Mouse (Mus musculus): ENCODE results near the gene Gm4631. TPM values are rescaled to one million over a fixed set of nuclear protein-coding genes. Genes with fewer than 3 reads are reported as not detected.
"Not testable (repeated sequence)": the region's sequence is repeated elsewhere in the genome, so short reads cannot be mapped to it uniquely, and the experiment has no call there.

Gene Gm4631
- 6.9 and 9.7 TPM in 2 replicates for polyA plus RNA-seq (2015; fragmentation: Nextera tagmentation; extraction: Ambion mirVana)

- not testable (repeated sequence) for ATAC-seq; H3K27ac ChIP-seq (ENCODE audit: low read length); H3K4me1 ChIP-seq (ENCODE audit: insufficient read depth, low read depth, low read length); H3K4me2 ChIP-seq (replicated peaks; ENCODE audit: low read depth, low read length); H3K27me3 ChIP-seq (replicated peaks; ENCODE audit: insufficient read depth, low read length); H3K9me3 ChIP-seq (ENCODE audit: low read length); DNase-seq (ENCODE audit: low spot score); H3K4me3 ChIP-seq (ENCODE audit: low read depth, low read length); H3K9ac ChIP-seq (replicated peaks; ENCODE audit: low read depth); H3K36me3 ChIP-seq (ENCODE audit: insufficient read depth, low read length)
- no CpG with 5 or more reads among the region's 8 CpGs for WGBS
These were observed at the start of gene Gm4631 for GRCm38 (mm10) chr2:175338097-175338496. Gene Gm4631 (minus strand): TSS chr2:175338197.

- no CpG with 5 or more reads among the region's 6 CpGs for WGBS
- not testable (repeated sequence) for ATAC-seq
These were observed 34.1 kb upstream of the Gm4631 start, which contains the start of gene Zfp968 for GRCm38 (mm10) chr2:175372136-175372535. Gene Zfp968 (plus strand): TSS chr2:175372436.

GRCm38 (mm10) chr2:175274825-175275224 is 63.2 kb downstream of the Gm4631 start, which contains the start of gene Gm14440:
Gene Gm14440 (plus strand): TSS chr2:175275125.
- H3K9me3 ChIP-seq (ENCODE audit: low read length); H3K4me2 ChIP-seq (replicated peaks; ENCODE audit: low read depth, low read length); ATAC-seq; H3K27ac ChIP-seq (ENCODE audit: low read length); DNase-seq (ENCODE audit: low spot score); H3K4me1 ChIP-seq (ENCODE audit: insufficient read depth, low read depth, low read length); H3K36me3 ChIP-seq (ENCODE audit: insufficient read depth, low read length); H3K4me3 ChIP-seq (ENCODE audit: low read depth, low read length); H3K9ac ChIP-seq (replicated peaks; ENCODE audit: low read depth); H3K27me3 ChIP-seq (replicated peaks; ENCODE audit: insufficient read depth, low read length): not testable (repeated sequence)
- no CpG with 5 or more reads among the region's 6 CpGs for WGBS

More at GRCm38 (mm10) chr2:175372136-175372535, 34.1 kb upstream of the Gm4631 start, which contains the start of gene Zfp968:
- H3K36me3 ChIP-seq (ENCODE audit: insufficient read depth, low read length); H3K4me3 ChIP-seq (ENCODE audit: low read depth, low read length); H3K4me1 ChIP-seq (ENCODE audit: insufficient read depth, low read depth, low read length); H3K27ac ChIP-seq (ENCODE audit: low read length); H3K27me3 ChIP-seq (replicated peaks; ENCODE audit: insufficient read depth, low read length); H3K9me3 ChIP-seq (ENCODE audit: low read length); DNase-seq (ENCODE audit: low spot score); H3K4me2 ChIP-seq (replicated peaks; ENCODE audit: low read depth, low read length); H3K9ac ChIP-seq (replicated peaks; ENCODE audit: low read depth): not testable (repeated sequence)

Other genes starting within 250 kb of the Gm4631 start
- 4.1 TPM in 2 replicates for gene Gm14399, start 196.2 kb downstream of the Gm4631 start, polyA plus RNA-seq (2015; fragmentation: Nextera tagmentation; extraction: Ambion mirVana)
- gene Gm14443, start 162.3 kb downstream of the Gm4631 start, polyA plus RNA-seq (2015; fragmentation: Nextera tagmentation; extraction: Ambion mirVana): 0.31 and 0.47 TPM in 2 replicates
- 4.2 and 5.3 TPM in 2 replicates for gene Gm14391, start 131.3 kb downstream of the Gm4631 start, polyA plus RNA-seq (2015; fragmentation: Nextera tagmentation; extraction: Ambion mirVana)
- gene Gm14440, start 63.1 kb downstream of the Gm4631 start, polyA plus RNA-seq (2015; fragmentation: Nextera tagmentation; extraction: Ambion mirVana): not detected in 2 replicates
- gene Zfp968, start 34.2 kb upstream of the Gm4631 start, polyA plus RNA-seq (2015; fragmentation: Nextera tagmentation; extraction: Ambion mirVana): 2.6 and 5.6 TPM in 2 replicates
- 10.7 and 11.7 TPM in 2 replicates for gene Gm4724, start 97.6 kb upstream of the Gm4631 start, polyA plus RNA-seq (2015; fragmentation: Nextera tagmentation; extraction: Ambion mirVana)
- 3.3 and 4.7 TPM in 2 replicates for gene Zfp965, start 131.8 kb upstream of the Gm4631 start, polyA plus RNA-seq (2015; fragmentation: Nextera tagmentation; extraction: Ambion mirVana)